Mouse (Mus musculus): Measurements from ENCODE around the gene Dnase1l2. TPM values are rescaled to one million over a fixed set of nuclear protein-coding genes. Genes with fewer than 3 reads are reported as not detected.
A peak's percentile ranks its signal among the peaks of the same experiment; 100 is the strongest.

The Dnase1l2 gene
- polyA plus RNA-seq, 1 experiment, result not detected

- no peak overlapping the region for H3K4me3 ChIP-seq (ENCODE audit: insufficient read depth, low read depth, low read length)
- TF ChIP-seq CTCF (IDR thresholded peaks at IDR 0.05; ENCODE audit: insufficient read depth, low read depth, low read length) (no peak), POLR2A (IDR thresholded peaks at IDR 0.05; ENCODE audit: insufficient read depth, low read depth, low read length) (no peak)
- no peak overlapping the region for H3K27ac ChIP-seq (ENCODE audit: insufficient read depth, low read depth, low read length)
- H3K4me1 ChIP-seq (ENCODE audit: control insufficient read depth, insufficient read depth, low read length), result peaks cover 11% of the 10 kb centered on the region
- WGBS, result 45% methylated on average over 3 of the region's 3 CpGs
These were observed 37.4 kb upstream of the Dnase1l2 start for GRCm38 (mm10) chr17:24480201-24480826.

- WGBS, result 13% methylated on average over 1 of the region's 1 CpGs
- TF ChIP-seq POLR2A (IDR thresholded peaks at IDR 0.05; ENCODE audit: insufficient read depth, low read depth, low read length) (no peak), CTCF (IDR thresholded peaks at IDR 0.05; ENCODE audit: insufficient read depth, low read depth, low read length) (no peak)
- H3K4me3 ChIP-seq (ENCODE audit: insufficient read depth, low read depth, low read length), result no peak overlapping the region
- no peak overlapping the region for H3K27ac ChIP-seq (ENCODE audit: insufficient read depth, low read depth, low read length)
- peaks cover 14% of the 10 kb centered on the region for H3K4me1 ChIP-seq (ENCODE audit: control insufficient read depth, insufficient read depth, low read length)
These were observed 36.5 kb upstream of the Dnase1l2 start for GRCm38 (mm10) chr17:24479431-24479830.

GRCm38 (mm10) chr17:24478663-24479380 is 35.9 kb upstream of the Dnase1l2 start, which contains the start of gene Mlst8:
TSS of gene Mlst8 (minus strand) at chr17:24479078.
- TF ChIP-seq CTCF (IDR thresholded peaks at IDR 0.05; ENCODE audit: insufficient read depth, low read depth, low read length) (peak; percentile 96), POLR2A (IDR thresholded peaks at IDR 0.05; ENCODE audit: insufficient read depth, low read depth, low read length) (0 out of 2 replicates have a peak, but pooled peaks have one; percentile 48)
- Histone ChIP-seq H3K4me1 (ENCODE audit: control insufficient read depth, insufficient read depth, low read length) (peaks cover 20% of the 10 kb centered on the region), H3K4me3 (ENCODE audit: insufficient read depth, low read depth, low read length) (peak within 1 kb of the TSS; percentile 79), H3K27ac (ENCODE audit: insufficient read depth, low read depth, low read length) (peak within 1 kb of the TSS; percentile 90)
- under 1% methylated on average over 48 of the region's 48 CpGs for WGBS

- Histone ChIP-seq H3K4me1 (ENCODE audit: control insufficient read depth, insufficient read depth, low read length) (peaks cover 24% of the 10 kb centered on the region), H3K4me3 (ENCODE audit: insufficient read depth, low read depth, low read length) (peak overlapping the region; percentile 79), H3K27ac (ENCODE audit: insufficient read depth, low read depth, low read length) (peak overlapping the region; percentile 5; the same call in 1 of the 2 replicates)
- TF ChIP-seq POLR2A (IDR thresholded peaks at IDR 0.05; ENCODE audit: insufficient read depth, low read depth, low read length), result no peak
- no peak for TF ChIP-seq CTCF (IDR thresholded peaks at IDR 0.05; ENCODE audit: insufficient read depth, low read depth, low read length)
- 37% methylated on average over 11 of the region's 11 CpGs for WGBS
These were observed 35.2 kb upstream of the Dnase1l2 start for GRCm38 (mm10) chr17:24477985-24478600.

GRCm38 (mm10) chr17:24477053-24477984 is 34.4 kb upstream of the Dnase1l2 start:
- Histone ChIP-seq H3K4me3 (ENCODE audit: insufficient read depth, low read depth, low read length) (no peak overlapping the region), H3K27ac (ENCODE audit: insufficient read depth, low read depth, low read length) (no peak overlapping the region)
- 88% methylated on average over 20 of the region's 20 CpGs for WGBS

GRCm38 (mm10) chr17:24476022-24476776 is 33.3 kb upstream of the Dnase1l2 start:
- 85% methylated on average over 10 of the region's 10 CpGs for WGBS
- no peak overlapping the region for H3K4me3 ChIP-seq (ENCODE audit: insufficient read depth, low read depth, low read length)
- no peak overlapping the region for H3K27ac ChIP-seq (ENCODE audit: insufficient read depth, low read depth, low read length)
- TF ChIP-seq POLR2A (IDR thresholded peaks at IDR 0.05; ENCODE audit: insufficient read depth, low read depth, low read length), result no peak
- no peak for TF ChIP-seq CTCF (IDR thresholded peaks at IDR 0.05; ENCODE audit: insufficient read depth, low read depth, low read length)
- peaks cover 39% of the 10 kb centered on the region for H3K4me1 ChIP-seq (ENCODE audit: control insufficient read depth, insufficient read depth, low read length)

More at GRCm38 (mm10) chr17:24477053-24477984, 34.4 kb upstream of the Dnase1l2 start:
- peaks cover 32% of the 10 kb centered on the region for H3K4me1 ChIP-seq (ENCODE audit: control insufficient read depth, insufficient read depth, low read length)
- TF ChIP-seq POLR2A (IDR thresholded peaks at IDR 0.05; ENCODE audit: insufficient read depth, low read depth, low read length) (no peak), CTCF (IDR thresholded peaks at IDR 0.05; ENCODE audit: insufficient read depth, low read depth, low read length) (no peak)

- no peak for TF ChIP-seq POLR2A (IDR thresholded peaks at IDR 0.05; ENCODE audit: insufficient read depth, low read depth, low read length)
- TF ChIP-seq CTCF (IDR thresholded peaks at IDR 0.05; ENCODE audit: insufficient read depth, low read depth, low read length), result no peak
- 87% methylated on average over 6 of the region's 6 CpGs for WGBS
- Histone ChIP-seq H3K4me3 (ENCODE audit: insufficient read depth, low read depth, low read length) (no peak overlapping the region), H3K4me1 (ENCODE audit: control insufficient read depth, insufficient read depth, low read length) (peaks cover 44% of the 10 kb centered on the region), H3K27ac (ENCODE audit: insufficient read depth, low read depth, low read length) (peak overlapping the region; percentile 27; the same call in 1 of the 2 replicates)
These were observed 32.7 kb upstream of the Dnase1l2 start for GRCm38 (mm10) chr17:24475586-24475985.
